Mouse (Mus musculus) heart, embryonic 16.5 days (tissue): ENCODE results near the gene Zfp772. TPM values are rescaled to one million over a fixed set of nuclear protein-coding genes. Genes with fewer than 3 reads are reported as not detected.

Experiments
- polyA plus RNA-seq: library from polyadenylated mRNA; unstranded; fragments of >200 nt; fragmentation: Nextera tagmentation; extraction: Ambion mirVana; gene quantifications from 2 replicates; pipeline ENCODE4 v1.2.1, GENCODE M21; 2015

Gene Zfp772
- polyA plus RNA-seq, 1 experiment from 2014 or later, result 4.6 TPM

Other genes starting within 250 kb of the Zfp772 start
- gene Aurkc, start 214.7 kb downstream of the Zfp772 start, polyA plus RNA-seq, result 0.15 TPM in 1 of 2 replicates, not detected in the other
- gene Zfp954, start 88.5 kb downstream of the Zfp772 start, polyA plus RNA-seq, result 8.4 and 9.9 TPM in 2 replicates
- 1.1 and 1.2 TPM in 2 replicates for gene Zfp773, start 73.2 kb downstream of the Zfp772 start, polyA plus RNA-seq
- 1.5 and 1.8 TPM in 2 replicates for gene Zfp418, start 38.7 kb downstream of the Zfp772 start, polyA plus RNA-seq
- gene Vmn2r29, start 37.3 kb upstream of the Zfp772 start, polyA plus RNA-seq, result 0.05 TPM in 1 of 2 replicates, not detected in the other
- gene Gm45844, start 68.3 kb upstream of the Zfp772 start, polyA plus RNA-seq, result 2.3 and 3.1 TPM in 2 replicates
- gene Clcn4, start 90.9 kb upstream of the Zfp772 start, polyA plus RNA-seq, result 54.8 and 54.9 TPM in 2 replicates
- gene Vmn2r30, start 127.6 kb upstream of the Zfp772 start, polyA plus RNA-seq, result 0.01 TPM in 1 of 2 replicates, not detected in the other
- not detected in 2 replicates for gene Gm45783, start 164.6 kb upstream of the Zfp772 start, polyA plus RNA-seq
- not detected in 2 replicates for gene Vmn2r31, start 189.7 kb upstream of the Zfp772 start, polyA plus RNA-seq